Mouse (Mus musculus) midbrain, embryonic 11.5 days (tissue): ENCODE measurements around the gene Arl6ip4. TPM values are rescaled to one million over a fixed set of nuclear protein-coding genes. Genes with fewer than 3 reads are reported as not detected.

ENCODE experiments used
- ATAC-seq: fragments of 200-750 bp; cut with Nextera tagmentation; 2 replicates; pipeline ENCODE4 v1.8.0; 2017; ENCODE audit warnings: moderate TSS enrichment, moderate library complexity; ENCODE audit not compliant: low FRiP score
- DNase-seq: peaks from one replicate; pipeline ENCODE4 v3.0.0; 2015; ENCODE audit warnings: low spot score; ENCODE audit errors: missing footprints
- H3K27ac ChIP-seq: fragments of 300-500 bp; sonication (generic); 2 replicates; pipeline ENCODE4 v1.5.1; 2014; ENCODE audit warnings: low read depth, low read length
- H3K27me3 ChIP-seq: fragments of 300-500 bp; sonication (generic); 2 replicates; pipeline ENCODE4 v1.6.1; 2014; ENCODE audit warnings: mild to moderate bottlenecking, low read length, moderate library complexity, mixed read lengths; ENCODE audit not compliant: control insufficient read depth, insufficient read depth
- H3K36me3 ChIP-seq: fragments of 300-500 bp; sonication (generic); 2 replicates; pipeline ENCODE4 v1.6.1; 2014; ENCODE audit warnings: mild to moderate bottlenecking, low read length, moderate library complexity, mixed read lengths; ENCODE audit not compliant: control insufficient read depth, insufficient read depth
- H3K4me1 ChIP-seq: fragments of 300-500 bp; sonication (generic); 2 replicates; pipeline ENCODE4 v1.6.1; 2014; ENCODE audit warnings: low read length; ENCODE audit not compliant: control insufficient read depth, insufficient read depth
- H3K4me2 ChIP-seq: fragments of 300-500 bp; sonication (generic); 2 replicates; pipeline ENCODE4 v1.6.1; 2014; ENCODE audit warnings: mild to moderate bottlenecking, moderate library complexity
- H3K4me3 ChIP-seq: fragments of 300-500 bp; sonication (generic); 2 replicates; pipeline ENCODE4 v1.5.1; 2014; ENCODE audit warnings: low read depth, low read length
- H3K9ac ChIP-seq: fragments of 300-500 bp; sonication (generic); 2 replicates; pipeline ENCODE4 v1.6.1; 2014; ENCODE audit warnings: low read length
- H3K9me3 ChIP-seq: fragments of 300-500 bp; sonication (generic); 2 replicates; pipeline ENCODE4 v1.6.1; 2016; ENCODE audit warnings: low read length; ENCODE audit not compliant: control insufficient read depth
- WGBS: fragments of 180-500 bp; shearing (Covaris S2); extraction: QIAGEN DNeasy Blood & Tissue Kit; methylation state at CpG from one replicate; pipeline ENCODE4 v1.1.7; 2014; 5-methylcytosine and 5-hydroxymethylcytosine counted together
- polyA plus RNA-seq: library from polyadenylated mRNA; unstranded; fragments of >200 nt; fragmentation: Nextera tagmentation; extraction: Ambion mirVana; gene quantifications from 2 replicates; pipeline ENCODE4 v1.2.1, GENCODE M21; 2014

The Arl6ip4 gene
- polyA plus RNA-seq, 1 experiment from 2014 or later = 95.5 TPM

- Histone ChIP-seq H3K9me3 (no peaks in the 10 kb centered on the region), H3K27me3 (no peaks in the 10 kb centered on the region), H3K9ac (peak overlapping the region; percentile 91), H3K4me1 (peaks cover 19% of the 10 kb centered on the region), H3K27ac (no peak overlapping the region), H3K4me2 (peak overlapping the region; percentile 96), H3K4me3 (peak overlapping the region; percentile 81), H3K36me3 (peaks cover 16% of the 10 kb centered on the region)
- DNase-seq (no peak), ATAC-seq (no peak)
- WGBS = 23% methylated on average over 7 of the region's 7 CpGs
These were observed 358 bp upstream of the Arl6ip4 start for GRCm38 (mm10) chr5:124115531-124115930.

DNA sequence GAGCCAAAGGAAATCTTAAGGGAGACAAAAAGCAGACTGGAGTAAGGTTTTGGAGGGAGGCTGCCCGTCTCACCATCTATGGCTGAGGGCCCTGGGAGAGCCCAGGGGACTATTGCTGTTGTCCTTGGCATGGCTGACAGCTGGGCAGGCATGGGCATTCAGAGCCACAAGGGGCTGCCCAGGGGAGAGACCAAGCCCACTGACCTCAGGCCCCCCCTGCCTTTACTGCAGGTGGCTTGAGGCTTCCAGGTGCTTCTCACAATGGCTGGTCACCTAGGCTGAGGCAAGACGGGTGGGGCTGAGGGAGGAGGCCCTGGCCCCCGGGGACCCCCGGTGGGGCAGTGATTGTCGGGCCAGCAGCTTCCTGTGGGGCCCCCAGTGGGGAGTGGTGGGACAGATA lies 3.3 kb downstream of the Arl6ip4 start:
- DNase-seq (no peak), ATAC-seq (no peak)
- Histone ChIP-seq H3K4me2 (no peak overlapping the region), H3K9ac (no peak overlapping the region), H3K4me1 (peaks cover 10% of the 10 kb centered on the region), H3K9me3 (no peaks in the 10 kb centered on the region), H3K36me3 (peaks cover 18% of the 10 kb centered on the region), H3K4me3 (no peak overlapping the region), H3K27me3 (no peaks in the 10 kb centered on the region), H3K27ac (no peak overlapping the region)
- 77% methylated on average over 5 of the region's 5 CpGs for WGBS

- no peaks in the 10 kb centered on the region for H3K27me3 ChIP-seq
- DNase-seq (no peak), ATAC-seq (no peak)
- H3K36me3 ChIP-seq = peaks cover 18% of the 10 kb centered on the region
- WGBS = 91% methylated on average over 18 of the region's 18 CpGs
- no peak overlapping the region for H3K9ac ChIP-seq
- H3K27ac ChIP-seq = no peak overlapping the region
- no peak overlapping the region for H3K4me3 ChIP-seq
- no peak overlapping the region for H3K4me2 ChIP-seq
- H3K4me1 ChIP-seq = no peaks in the 10 kb centered on the region; the same call in 1 of the 2 replicates
- no peaks in the 10 kb centered on the region for H3K9me3 ChIP-seq
These were observed 6.5 kb downstream of the Arl6ip4 start for GRCm38 (mm10) chr5:124122357-124122756.

GRCm38 (mm10) chr5:124125093-124125492 lies 9.2 kb downstream of the Arl6ip4 start:
- WGBS = 92% methylated on average over 11 of the region's 11 CpGs

DNA sequence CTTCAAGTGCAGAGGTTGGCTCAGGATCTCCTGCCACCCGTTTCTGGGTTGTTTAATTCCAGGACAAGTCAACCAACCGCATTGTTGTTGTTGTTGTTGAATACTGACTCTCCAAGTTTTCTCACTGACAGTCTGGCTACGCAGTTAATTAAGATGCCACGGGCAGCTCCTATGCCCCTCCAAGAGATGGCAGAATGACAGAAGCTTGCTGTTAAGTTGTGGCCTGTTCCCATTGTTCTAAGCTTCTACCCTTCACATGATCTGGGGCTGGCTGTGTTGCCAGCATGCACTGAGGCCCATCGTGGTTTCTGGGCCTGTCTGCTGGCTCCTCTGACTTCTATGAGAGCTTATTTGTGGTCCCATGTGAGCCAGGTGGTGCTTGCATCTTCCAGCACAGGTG lies 18.4 kb downstream of the Arl6ip4 start:
- no peak overlapping the region for H3K9ac ChIP-seq
- no peaks in the 10 kb centered on the region for H3K27me3 ChIP-seq
- no peaks in the 10 kb centered on the region for H3K4me1 ChIP-seq
- no peak for ATAC-seq
- no peaks in the 10 kb centered on the region for H3K36me3 ChIP-seq
- no peak overlapping the region for H3K4me3 ChIP-seq
- H3K9me3 ChIP-seq = no peaks in the 10 kb centered on the region
- no peak for DNase-seq
- no peak overlapping the region for H3K27ac ChIP-seq
- H3K4me2 ChIP-seq = no peak overlapping the region
- 86% methylated on average over 5 of the region's 5 CpGs for WGBS

More at GRCm38 (mm10) chr5:124125093-124125492, 9.2 kb downstream of the Arl6ip4 start:
- no peak overlapping the region for H3K9ac ChIP-seq
- no peaks in the 10 kb centered on the region for H3K27me3 ChIP-seq
- DNase-seq (no peak), ATAC-seq (no peak)
- H3K4me1 ChIP-seq = no peaks in the 10 kb centered on the region
- H3K36me3 ChIP-seq = peaks cover 5% of the 10 kb centered on the region
- H3K9me3 ChIP-seq = no peaks in the 10 kb centered on the region
- H3K4me2 ChIP-seq = no peak overlapping the region
- H3K27ac ChIP-seq = no peak overlapping the region
- no peak overlapping the region for H3K4me3 ChIP-seq

GRCm38 (mm10) chr5:124138066-124138465 lies 22.2 kb downstream of the Arl6ip4 start:
- ATAC-seq = no peak

DNA sequence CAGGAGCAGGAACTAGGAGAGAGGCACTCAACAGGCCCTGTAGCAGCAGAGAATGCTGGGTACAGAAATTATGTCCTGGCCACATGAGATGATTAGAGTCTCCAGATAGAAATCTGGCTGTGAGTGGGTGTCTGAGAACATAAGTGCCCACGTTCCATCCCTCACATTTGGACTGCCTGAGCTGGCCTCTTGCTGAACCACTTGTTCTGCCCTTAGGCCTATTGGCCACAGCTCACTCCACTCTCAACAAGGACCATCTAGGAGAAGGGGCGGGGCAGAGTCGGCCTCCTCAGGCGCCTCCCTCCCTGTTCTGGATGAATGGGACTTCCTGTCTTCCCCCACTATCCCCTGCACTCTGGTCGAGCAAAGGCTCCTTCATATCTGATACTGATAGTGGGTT lies 33.1 kb downstream of the Arl6ip4 start:
- no peak overlapping the region for H3K4me2 ChIP-seq
- no peaks in the 10 kb centered on the region for H3K4me1 ChIP-seq
- no peaks in the 10 kb centered on the region; the same call in 1 of the 2 replicates for H3K36me3 ChIP-seq
- no peaks in the 10 kb centered on the region for H3K27me3 ChIP-seq
- no peak overlapping the region for H3K4me3 ChIP-seq
- H3K27ac ChIP-seq = no peak overlapping the region
- no peak for ATAC-seq
- no peaks in the 10 kb centered on the region for H3K9me3 ChIP-seq
- H3K9ac ChIP-seq = no peak overlapping the region
- no peak for DNase-seq
- 74% methylated on average over 5 of the region's 5 CpGs for WGBS

More at GRCm38 (mm10) chr5:124138066-124138465, 22.2 kb downstream of the Arl6ip4 start:
- Histone ChIP-seq H3K4me2 (no peak overlapping the region), H3K36me3 (peaks cover 4% of the 10 kb centered on the region; the same call in 1 of the 2 replicates), H3K4me3 (no peak overlapping the region), H3K27ac (no peak overlapping the region), H3K9ac (no peak overlapping the region), H3K9me3 (no peaks in the 10 kb centered on the region), H3K27me3 (no peaks in the 10 kb centered on the region), H3K4me1 (no peaks in the 10 kb centered on the region)
- DNase-seq = no peak
- 88% methylated on average over 7 of the region's 7 CpGs for WGBS

DNA sequence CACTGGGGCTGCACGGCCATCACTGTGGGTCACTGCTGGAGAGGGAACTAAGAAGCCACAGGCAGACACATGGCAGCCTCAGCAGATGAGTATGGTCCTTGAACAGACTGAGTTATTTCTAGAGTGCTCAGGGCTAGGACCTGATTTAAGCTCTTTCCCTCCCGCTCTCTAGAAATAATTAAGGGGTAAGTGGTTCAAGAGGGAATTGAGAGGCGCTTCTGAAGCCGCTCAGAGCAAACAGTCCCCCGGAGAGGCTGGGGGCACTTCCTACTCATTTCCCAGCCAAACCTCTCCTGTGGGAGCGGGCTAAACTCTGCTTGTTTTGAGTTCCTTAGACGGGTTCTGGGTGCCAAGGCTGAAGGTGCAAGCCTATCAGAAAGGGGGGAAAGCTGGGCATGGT lies 35.0 kb downstream of the Arl6ip4 start:
- 87% methylated on average over 7 of the region's 7 CpGs for WGBS
- no peak overlapping the region for H3K4me3 ChIP-seq
- no peaks in the 10 kb centered on the region for H3K27me3 ChIP-seq
- H3K4me2 ChIP-seq = no peak overlapping the region
- no peaks in the 10 kb centered on the region; the same call in 1 of the 2 replicates for H3K36me3 ChIP-seq
- H3K9me3 ChIP-seq = no peaks in the 10 kb centered on the region
- DNase-seq (no peak), ATAC-seq (no peak)
- H3K27ac ChIP-seq = no peak overlapping the region
- H3K9ac ChIP-seq = no peak overlapping the region
- no peaks in the 10 kb centered on the region for H3K4me1 ChIP-seq

GRCm38 (mm10) chr5:124152734-124153133 lies 36.8 kb downstream of the Arl6ip4 start:
- no peak for ATAC-seq
- no peaks in the 10 kb centered on the region; the same call in 1 of the 2 replicates for H3K36me3 ChIP-seq

More at GRCm38 (mm10) chr5:124152734-124153133, 36.8 kb downstream of the Arl6ip4 start:
- no peaks in the 10 kb centered on the region for H3K9me3 ChIP-seq
- no peak overlapping the region for H3K27ac ChIP-seq
- DNase-seq = no peak
- H3K9ac ChIP-seq = no peak overlapping the region
- H3K4me3 ChIP-seq = no peak overlapping the region
- no peaks in the 10 kb centered on the region for H3K27me3 ChIP-seq
- H3K4me2 ChIP-seq = no peak overlapping the region
- H3K4me1 ChIP-seq = no peaks in the 10 kb centered on the region
- 89% methylated on average over 4 of the region's 4 CpGs for WGBS
